Mouse (Mus musculus) stomach, postnatal 0 days (tissue): ENCODE measurements around the gene Katnal1. TPM values are rescaled to one million over a fixed set of nuclear protein-coding genes. Genes with fewer than 3 reads are reported as not detected.

Experiments used
- ATAC-seq: fragments of 200-750 bp; cut with Nextera tagmentation; 2 replicates; pipeline ENCODE4 v1.8.0; 2017; ENCODE audit not compliant: low FRiP score, low TSS enrichment
- DNase-seq: peaks from one replicate; pipeline ENCODE4 v3.0.0-alpha.2; 2016; ENCODE audit warnings: low spot score
- H3K27ac ChIP-seq: fragments of 300-500 bp; sonication (generic); replicated peaks from 2 replicates; pipeline ENCODE4 v1.5.1; 2014; ENCODE audit warnings: mild to moderate bottlenecking, control low read depth
- H3K27me3 ChIP-seq: fragments of 300-500 bp; sonication (generic); 2 replicates; pipeline ENCODE4 v1.6.1; 2014; ENCODE audit warnings: low read length; ENCODE audit not compliant: control insufficient read depth, insufficient read depth
- H3K36me3 ChIP-seq: fragments of 300-500 bp; sonication (generic); 2 replicates; pipeline ENCODE4 v1.6.1; 2014; ENCODE audit warnings: low read length, mixed read lengths; ENCODE audit not compliant: control insufficient read depth, insufficient read depth
- H3K4me1 ChIP-seq: fragments of 300-500 bp; sonication (generic); replicated peaks from 2 replicates; pipeline ENCODE4 v1.6.1; 2014; ENCODE audit warnings: antibody characterized with exemption; ENCODE audit not compliant: control insufficient read depth, insufficient read depth
- H3K4me2 ChIP-seq: fragments of 300-500 bp; sonication (generic); replicated peaks from 2 replicates; pipeline ENCODE4 v1.6.1; 2014; ENCODE audit warnings: low read depth, mild to moderate bottlenecking, control low read depth, moderate library complexity
- H3K4me3 ChIP-seq: fragments of 300-500 bp; sonication (generic); 2 replicates; pipeline ENCODE4 v1.5.1; 2014; ENCODE audit warnings: low read depth, low read length, control low read depth
- H3K9ac ChIP-seq: fragments of 300-500 bp; sonication (generic); 2 replicates; pipeline ENCODE4 v1.6.1; 2014; ENCODE audit warnings: mild to moderate bottlenecking, low read length, control low read depth, mixed read lengths
- H3K9me3 ChIP-seq: fragments of 300-500 bp; sonication (generic); 2 replicates; pipeline ENCODE4 v1.6.1; 2016; ENCODE audit warnings: low read length; ENCODE audit not compliant: control insufficient read depth
- CTCF ChIP-seq: IDR thresholded peaks from 2 replicates; pipeline ENCODE4 v1.5.1; 2016; ENCODE audit warnings: antibody characterized with exemption, low read depth, mild to moderate bottlenecking, moderate library complexity
- EP300 ChIP-seq: optimal IDR thresholded peaks from 2 replicates; pipeline ENCODE3; 2016; ENCODE audit warnings: antibody characterized with exemption
- WGBS: fragments of 180-500 bp; shearing (Covaris S2); extraction: QIAGEN DNeasy Blood & Tissue Kit; methylation state at CpG from one replicate; pipeline ENCODE4 v1.1.7; 2014; 5-methylcytosine and 5-hydroxymethylcytosine counted together
- polyA plus RNA-seq: library from polyadenylated mRNA; unstranded; fragments of >200 nt; fragmentation: Nextera tagmentation; extraction: Ambion mirVana; gene quantifications from 2 replicates; pipeline ENCODE4 v1.2.1, GENCODE M21; 2015

Katnal1 gene
- polyA plus RNA-seq, 1 experiment from 2014 or later: 4.1 TPM

- Histone ChIP-seq H3K36me3 (no peaks in the 10 kb centered on the region), H3K27ac (peak overlapping the region; percentile 90), H3K4me1 (peaks cover 2% of the 10 kb centered on the region; the same call in 1 of the 2 replicates), H3K4me2 (peak overlapping the region; percentile 25; the same call in 1 of the 2 replicates), H3K9me3 (no peaks in the 10 kb centered on the region), H3K9ac (peak overlapping the region; percentile 45; the same call in 1 of the 2 replicates), H3K27me3 (no peaks in the 10 kb centered on the region), H3K4me3 (no peak overlapping the region)
- 7% methylated on average over 13 of the region's 13 CpGs for WGBS
- TF ChIP-seq CTCF: peak; percentile 39; the same call in 1 of the 2 replicates
- TF ChIP-seq EP300: peak; percentile 65
- ATAC-seq (peak; percentile 82), DNase-seq (peak; percentile 40)
Observed at GRCm38 (mm10) chr5:148965691-148966333, 36.7 kb upstream of the Katnal1 start.

GRCm38 (mm10) chr5:148965089-148965591 is 36.0 kb upstream of the Katnal1 start:
- Histone ChIP-seq H3K9me3 (no peaks in the 10 kb centered on the region), H3K27ac (peak overlapping the region; percentile 90), H3K4me3 (no peak overlapping the region), H3K9ac (no peak overlapping the region), H3K36me3 (no peaks in the 10 kb centered on the region), H3K4me2 (0 out of 2 replicates have a peak overlapping the region, but pooled peaks have one; percentile 25), H3K27me3 (no peaks in the 10 kb centered on the region), H3K4me1 (peaks cover 2% of the 10 kb centered on the region; the same call in 1 of the 2 replicates)
- no peak for TF ChIP-seq CTCF
- no peak for TF ChIP-seq EP300
- no peak for DNase-seq
- ATAC-seq: no peak
- 39% methylated on average over 15 of the region's 15 CpGs for WGBS

GRCm38 (mm10) chr5:148964251-148964650 is 35.1 kb upstream of the Katnal1 start:
- no peak for TF ChIP-seq CTCF
- TF ChIP-seq EP300: no peak
- Histone ChIP-seq H3K27ac (peak overlapping the region; percentile 90; the same call in 1 of the 2 replicates), H3K27me3 (no peaks in the 10 kb centered on the region), H3K9me3 (no peaks in the 10 kb centered on the region), H3K4me1 (peaks cover 3% of the 10 kb centered on the region), H3K4me3 (no peak overlapping the region), H3K9ac (no peak overlapping the region), H3K4me2 (no peak overlapping the region), H3K36me3 (no peaks in the 10 kb centered on the region)
- 70% methylated on average over 1 of the region's 1 CpGs for WGBS
- DNase-seq (no peak), ATAC-seq (no peak)

GRCm38 (mm10) chr5:148960211-148960610 is 31.1 kb upstream of the Katnal1 start:
- peak overlapping the region; percentile 85 for H3K27ac ChIP-seq
- H3K27me3 ChIP-seq: no peaks in the 10 kb centered on the region
- peak overlapping the region; percentile 69 for H3K4me2 ChIP-seq
- ATAC-seq: no peak
- H3K4me3 ChIP-seq: peak overlapping the region; percentile 39; the same call in 1 of the 2 replicates
- H3K36me3 ChIP-seq: no peaks in the 10 kb centered on the region
- H3K9ac ChIP-seq: peak overlapping the region; percentile 50
- no peak for TF ChIP-seq CTCF
- TF ChIP-seq EP300: no peak
- H3K9me3 ChIP-seq: no peaks in the 10 kb centered on the region
- peak; percentile 43 for DNase-seq
- WGBS: 42% methylated on average over 10 of the region's 10 CpGs
- H3K4me1 ChIP-seq: peaks cover 6% of the 10 kb centered on the region; the same call in 1 of the 2 replicates

- TF ChIP-seq CTCF (no peak), EP300 (no peak)
- ATAC-seq (peak; percentile 88), DNase-seq (peak; percentile 85)
- Histone ChIP-seq H3K27me3 (no peaks in the 10 kb centered on the region), H3K4me3 (peak overlapping the region; percentile 39), H3K36me3 (no peaks in the 10 kb centered on the region), H3K27ac (peak overlapping the region; percentile 85), H3K9ac (peak overlapping the region; percentile 50), H3K9me3 (no peaks in the 10 kb centered on the region), H3K4me2 (peak overlapping the region; percentile 69), H3K4me1 (peaks cover 6% of the 10 kb centered on the region; the same call in 1 of the 2 replicates)
- WGBS: 3% methylated on average over 39 of the region's 39 CpGs
Observed at GRCm38 (mm10) chr5:148959068-148959990, 30.2 kb upstream of the Katnal1 start.
